Mouse (Mus musculus) liver, embryonic 16.5 days (tissue): Measurements from ENCODE around the gene Abcc10. TPM values are rescaled to one million over a fixed set of nuclear protein-coding genes. Genes with fewer than 3 reads are reported as not detected.
A peak's percentile ranks its signal among the peaks of the same experiment; 100 is the strongest.

Experiments used
- ATAC-seq: fragments of 200-750 bp; cut with Nextera tagmentation; 2 replicates; pipeline ENCODE4 v1.8.0; 2017; ENCODE audit warnings: low read depth, mild to moderate bottlenecking, moderate number of reproducible peaks, moderate library complexity
- H3K27ac ChIP-seq: fragments of 300-500 bp; sonication (generic); 2 replicates; pipeline ENCODE4 v1.5.1; 2014; ENCODE audit warnings: mild to moderate bottlenecking, low read length
- H3K27me3 ChIP-seq: fragments of 300-500 bp; sonication (generic); 2 replicates; pipeline ENCODE4 v1.6.1; 2014; ENCODE audit warnings: low read depth, low read length, mixed read lengths; ENCODE audit not compliant: control insufficient read depth, insufficient read depth
- H3K36me3 ChIP-seq: fragments of 300-500 bp; sonication (generic); 2 replicates; pipeline ENCODE4 v1.6.1; 2014; ENCODE audit warnings: mild to moderate bottlenecking; ENCODE audit not compliant: control insufficient read depth, insufficient read depth
- H3K4me1 ChIP-seq: fragments of 300-500 bp; sonication (generic); 2 replicates; pipeline ENCODE4 v1.6.1; 2014; ENCODE audit warnings: low read depth, low read length, mixed read lengths; ENCODE audit not compliant: control insufficient read depth
- H3K4me2 ChIP-seq: fragments of 300-500 bp; sonication (generic); 2 replicates; pipeline ENCODE4 v1.6.1; 2014; ENCODE audit warnings: low read depth, low read length, mixed read lengths
- H3K4me3 ChIP-seq: fragments of 300-500 bp; sonication (generic); 2 replicates; pipeline ENCODE4 v1.5.1; 2014; ENCODE audit warnings: low read depth, mild to moderate bottlenecking, low read length
- H3K9ac ChIP-seq: fragments of 300-500 bp; sonication (generic); 2 replicates; pipeline ENCODE4 v1.6.1; 2014; ENCODE audit warnings: low read depth, low read length
- H3K9me3 ChIP-seq: fragments of 300-500 bp; sonication (generic); replicated peaks from 2 replicates; pipeline ENCODE4 v1.6.1; 2016; ENCODE audit warnings: low read length; ENCODE audit not compliant: control insufficient read depth
- WGBS: fragments of 180-500 bp; shearing (Covaris S2); extraction: QIAGEN DNeasy Blood & Tissue Kit; methylation state at CpG from one replicate; pipeline ENCODE4 v1.1.7; 2014; ENCODE audit not compliant: insufficient replicate concordance; 5-methylcytosine and 5-hydroxymethylcytosine counted together
- polyA plus RNA-seq: library from polyadenylated mRNA; unstranded; fragments of >200 nt; fragmentation: Nextera tagmentation; extraction: Ambion mirVana; gene quantifications from 2 replicates; pipeline ENCODE4 v1.2.1, GENCODE M21; 2015

Abcc10 gene
- polyA plus RNA-seq, 1 experiment from 2014 or later: 2.0 TPM

GRCm38 (mm10) chr17:46320492-46320891 is 7.7 kb downstream of the Abcc10 start:
- Histone ChIP-seq H3K4me1 (no peaks in the 10 kb centered on the region; the same call in 1 of the 2 replicates), H3K27ac (no peak overlapping the region), H3K4me3 (no peak overlapping the region), H3K9ac (no peak overlapping the region), H3K27me3 (no peaks in the 10 kb centered on the region), H3K4me2 (no peak overlapping the region), H3K9me3 (no peaks in the 10 kb centered on the region), H3K36me3 (no peaks in the 10 kb centered on the region; the same call in 1 of the 2 replicates)
- no peak for ATAC-seq
- 50% methylated on average over 6 of the region's 6 CpGs for WGBS

- 63% methylated on average over 10 of the region's 10 CpGs for WGBS
- Histone ChIP-seq H3K36me3 (no peaks in the 10 kb centered on the region), H3K9me3 (no peaks in the 10 kb centered on the region), H3K27ac (no peak overlapping the region), H3K27me3 (no peaks in the 10 kb centered on the region), H3K4me2 (no peak overlapping the region), H3K4me3 (no peak overlapping the region), H3K9ac (no peak overlapping the region), H3K4me1 (no peaks in the 10 kb centered on the region; the same call in 1 of the 2 replicates)
- ATAC-seq: no peak
Measured at GRCm38 (mm10) chr17:46315813-46316212, 12.3 kb downstream of the Abcc10 start.

- no peak overlapping the region for H3K27ac ChIP-seq
- H3K27me3 ChIP-seq: no peaks in the 10 kb centered on the region
- no peaks in the 10 kb centered on the region for H3K36me3 ChIP-seq
- no peak overlapping the region for H3K9ac ChIP-seq
- no peak overlapping the region for H3K4me2 ChIP-seq
- H3K4me3 ChIP-seq: no peak overlapping the region
- no peaks in the 10 kb centered on the region for H3K4me1 ChIP-seq
- no peak for ATAC-seq
- 68% methylated on average over 9 of the region's 9 CpGs for WGBS
- no peaks in the 10 kb centered on the region for H3K9me3 ChIP-seq
Measured at GRCm38 (mm10) chr17:46313135-46313715, 14.9 kb downstream of the Abcc10 start.

- H3K4me2 ChIP-seq: no peak overlapping the region
- H3K4me3 ChIP-seq: no peak overlapping the region
- H3K36me3 ChIP-seq: no peaks in the 10 kb centered on the region
- H3K27ac ChIP-seq: no peak overlapping the region
- H3K4me1 ChIP-seq: no peaks in the 10 kb centered on the region
- H3K9me3 ChIP-seq: no peaks in the 10 kb centered on the region
- WGBS: 66% methylated on average over 10 of the region's 10 CpGs
- no peaks in the 10 kb centered on the region for H3K27me3 ChIP-seq
- ATAC-seq: no peak
- no peak overlapping the region for H3K9ac ChIP-seq
Measured at GRCm38 (mm10) chr17:46310515-46310914, 17.6 kb downstream of the Abcc10 start.

GRCm38 (mm10) chr17:46309835-46310234 is 18.3 kb downstream of the Abcc10 start:
- H3K27me3 ChIP-seq: no peaks in the 10 kb centered on the region
- no peak for ATAC-seq
- H3K4me1 ChIP-seq: no peaks in the 10 kb centered on the region
- H3K4me2 ChIP-seq: no peak overlapping the region
- no peak overlapping the region for H3K27ac ChIP-seq
- WGBS: 72% methylated on average over 12 of the region's 12 CpGs
- no peaks in the 10 kb centered on the region for H3K36me3 ChIP-seq
- no peaks in the 10 kb centered on the region for H3K9me3 ChIP-seq
- no peak overlapping the region for H3K4me3 ChIP-seq
- H3K9ac ChIP-seq: no peak overlapping the region

GRCm38 (mm10) chr17:46306956-46307355 is 21.2 kb downstream of the Abcc10 start:
- H3K36me3 ChIP-seq: no peaks in the 10 kb centered on the region
- 80% methylated on average over 15 of the region's 15 CpGs for WGBS
- no peak for ATAC-seq
- H3K9ac ChIP-seq: no peak overlapping the region
- no peaks in the 10 kb centered on the region for H3K4me1 ChIP-seq
- no peaks in the 10 kb centered on the region for H3K27me3 ChIP-seq
- no peak overlapping the region for H3K4me2 ChIP-seq
- H3K4me3 ChIP-seq: no peak overlapping the region
- no peak overlapping the region for H3K27ac ChIP-seq
- no peaks in the 10 kb centered on the region for H3K9me3 ChIP-seq

GRCm38 (mm10) chr17:46304184-46304583 is 24.0 kb downstream of the Abcc10 start:
- Histone ChIP-seq H3K9me3 (no peaks in the 10 kb centered on the region), H3K4me1 (no peaks in the 10 kb centered on the region), H3K4me3 (no peak overlapping the region), H3K4me2 (no peak overlapping the region), H3K27me3 (peaks cover 6% of the 10 kb centered on the region), H3K27ac (no peak overlapping the region), H3K36me3 (no peaks in the 10 kb centered on the region), H3K9ac (no peak overlapping the region)
- 76% methylated on average over 9 of the region's 9 CpGs for WGBS
- ATAC-seq: no peak

GRCm38 (mm10) chr17:46301892-46302291 is 26.3 kb downstream of the Abcc10 start:
- 60% methylated on average over 12 of the region's 12 CpGs for WGBS
- H3K4me1 ChIP-seq: peaks cover 7% of the 10 kb centered on the region
- peaks cover 29% of the 10 kb centered on the region for H3K27me3 ChIP-seq

GRCm38 (mm10) chr17:46298220-46298913 is 29.8 kb downstream of the Abcc10 start:
- ATAC-seq: peak; percentile 64; the same call in 1 of the 2 replicates
- under 1% methylated on average over 48 of the region's 48 CpGs for WGBS
- peaks cover 51% of the 10 kb centered on the region for H3K27me3 ChIP-seq

More at GRCm38 (mm10) chr17:46301892-46302291, 26.3 kb downstream of the Abcc10 start:
- H3K9ac ChIP-seq: no peak overlapping the region
- H3K9me3 ChIP-seq: no peaks in the 10 kb centered on the region
- H3K36me3 ChIP-seq: no peaks in the 10 kb centered on the region
- no peak overlapping the region for H3K4me2 ChIP-seq
- no peak overlapping the region for H3K4me3 ChIP-seq
- ATAC-seq: no peak
- no peak overlapping the region for H3K27ac ChIP-seq

More at GRCm38 (mm10) chr17:46298220-46298913, 29.8 kb downstream of the Abcc10 start:
- Histone ChIP-seq H3K9me3 (no peaks in the 10 kb centered on the region), H3K4me2 (peak overlapping the region; percentile 73), H3K27ac (no peak overlapping the region), H3K36me3 (no peaks in the 10 kb centered on the region), H3K4me3 (peak overlapping the region; percentile 56), H3K9ac (no peak overlapping the region; the same call in 1 of the 2 replicates), H3K4me1 (peaks cover 7% of the 10 kb centered on the region)
